Mouse (Mus musculus) retina, adult 2 months (tissue): Measurements from ENCODE around the gene C130073F10Rik.
"Not testable (repeated sequence)": the region's sequence is repeated elsewhere in the genome, so short reads cannot be mapped to it uniquely, and the experiment has no call there.

Source experiments
- DNase-seq: peaks from one replicate; pipeline ENCODE4 v3.0.0-alpha.2; 2012; ENCODE audit warnings: low read depth, low spot score

The C130073F10Rik gene

GRCm38 (mm10) chr4:101893656-101894420 lies at the start of gene C130073F10Rik:
Gene C130073F10Rik (minus strand): TSS chr4:101893789.
- no peak for DNase-seq

- not testable (repeated sequence) for DNase-seq
Measured at GRCm38 (mm10) chr4:101940107-101940506, 46.5 kb upstream of the C130073F10Rik start, which contains the start of gene Gm12794. Gene Gm12794 (plus strand): TSS chr4:101940407.

DNA sequence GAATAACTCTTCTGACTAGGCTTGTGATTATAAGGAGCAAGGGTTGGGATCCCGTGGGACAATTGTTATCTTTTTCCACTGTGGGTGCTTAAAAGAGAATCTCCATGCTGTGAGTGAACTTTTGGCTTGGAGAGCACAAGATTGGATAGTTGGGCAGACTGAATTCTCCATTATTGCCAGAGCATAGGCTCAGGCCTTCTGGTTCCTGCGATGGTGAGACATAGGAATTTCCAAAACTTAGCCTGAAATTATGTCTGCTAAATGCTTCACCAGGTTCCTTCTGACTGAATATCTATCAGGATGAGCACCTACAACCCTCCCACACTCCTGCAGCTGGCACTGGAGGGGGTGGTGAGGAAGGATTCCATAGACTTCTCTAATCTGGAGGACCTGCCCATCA lies 15.2 kb upstream of the C130073F10Rik start, which contains the start of gene Gm12800:
Gene Gm12800 (plus strand): TSS at position 301 of the 400 bp plus-strand sequence.
- not testable (repeated sequence) for DNase-seq

- no peak for DNase-seq
Measured at GRCm38 (mm10) chr4:101889377-101889776, 4.2 kb downstream of the C130073F10Rik start.

- no peak for DNase-seq
Measured at GRCm38 (mm10) chr4:101883641-101884040, 9.9 kb downstream of the C130073F10Rik start.

DNA sequence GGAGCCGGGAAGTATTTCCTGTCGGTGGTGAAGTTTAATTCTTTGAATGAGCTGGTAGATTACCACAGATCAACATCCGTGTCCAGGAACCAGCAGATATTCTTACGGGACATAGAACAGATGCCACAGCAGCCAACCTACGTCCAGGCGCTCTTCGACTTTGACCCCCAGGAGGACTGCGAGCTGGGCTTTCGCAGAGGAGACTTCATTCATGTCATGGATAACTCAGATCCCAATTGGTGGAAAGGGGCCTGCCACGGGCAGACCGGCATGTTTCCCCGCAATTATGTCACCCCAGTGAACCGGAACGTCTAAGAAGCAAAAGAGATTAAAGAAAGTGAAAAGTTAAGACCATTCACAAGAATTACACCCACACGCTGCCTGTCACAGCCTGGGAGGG lies 17.9 kb downstream of the C130073F10Rik start:
- not testable (repeated sequence) for DNase-seq

GRCm38 (mm10) chr4:101872031-101872430 lies 21.6 kb downstream of the C130073F10Rik start:
- DNase-seq: not testable (repeated sequence)

DNA sequence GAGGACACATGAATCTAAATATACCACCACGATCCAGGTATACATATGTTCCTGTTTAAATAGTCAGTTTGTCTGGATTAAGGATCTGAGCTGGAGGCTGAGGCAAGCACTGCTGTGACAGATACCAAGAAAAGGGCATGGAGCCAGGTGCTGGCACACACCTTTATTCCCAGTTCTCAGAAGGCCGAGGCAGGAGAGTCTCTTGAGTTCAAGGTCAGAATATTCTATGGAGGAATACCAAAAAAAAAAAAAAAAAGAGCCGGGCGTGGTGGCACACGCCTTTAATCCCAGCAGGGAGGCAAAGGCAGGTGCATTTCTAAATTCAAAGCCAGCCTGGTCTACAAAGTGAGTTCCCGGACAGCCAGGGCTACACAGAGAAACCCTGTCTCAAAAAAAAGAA lies 31.3 kb downstream of the C130073F10Rik start:
- DNase-seq: no peak

DNA sequence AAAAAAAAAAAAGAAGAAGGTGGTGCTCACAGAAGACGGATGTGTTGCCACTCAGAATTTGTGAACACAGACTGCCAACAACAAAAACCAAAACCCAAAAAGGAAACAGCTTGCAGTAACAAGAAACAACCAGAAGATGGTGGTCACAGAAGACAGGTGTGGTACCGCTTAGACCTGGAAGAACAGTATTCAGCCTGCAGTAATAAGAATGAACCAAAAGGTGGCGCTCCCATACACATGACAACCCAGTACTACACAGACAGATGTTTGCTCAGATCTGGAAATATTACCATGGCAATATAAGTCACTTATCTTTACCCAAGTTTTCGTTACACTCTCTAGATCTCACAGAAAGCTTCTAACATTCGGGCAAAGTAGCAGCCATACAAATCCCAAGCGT lies 32.7 kb downstream of the C130073F10Rik start:
- DNase-seq: peak; percentile 38

DNA sequence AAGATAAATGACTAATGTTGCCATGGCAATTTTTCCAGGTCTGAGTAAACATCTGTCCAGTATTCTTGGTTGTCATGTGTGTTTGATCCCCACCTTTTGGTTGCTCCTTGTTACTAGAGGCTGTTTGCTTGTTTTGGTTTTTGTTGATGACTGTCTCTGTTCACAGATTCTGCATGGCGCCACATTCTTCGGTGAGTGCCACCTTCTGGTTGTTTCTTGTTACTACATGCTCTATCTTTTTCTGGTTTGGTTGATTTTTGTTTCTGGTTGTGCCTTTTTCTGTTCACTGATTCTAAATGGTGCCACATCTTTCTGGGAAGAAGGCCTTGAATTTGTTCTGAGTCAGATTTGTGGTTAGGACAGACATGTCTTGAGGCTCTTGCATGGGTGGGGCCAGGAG lies 42.7 kb downstream of the C130073F10Rik start:
- DNase-seq: no peak

DNA sequence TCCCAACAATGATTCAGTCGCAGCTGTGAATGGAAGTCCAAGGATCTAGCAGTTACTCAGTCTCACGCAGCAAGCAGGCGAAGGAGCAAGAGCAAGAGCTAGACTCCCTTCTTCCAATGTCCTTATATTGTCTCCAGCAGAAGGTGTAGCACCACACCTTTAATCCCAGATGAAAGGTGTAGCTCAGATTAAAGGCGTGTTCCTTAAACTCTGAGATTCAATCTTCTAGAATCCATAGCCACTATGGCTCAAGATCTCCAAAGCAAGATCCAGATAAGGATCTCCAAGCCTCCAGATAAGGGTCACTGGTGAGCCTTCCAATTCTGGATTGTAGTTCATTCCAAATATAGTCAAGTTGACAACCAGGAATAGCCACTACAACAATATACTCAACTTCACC lies 49.7 kb downstream of the C130073F10Rik start, which contains the start of gene B020004J07Rik:
Gene B020004J07Rik (minus strand): TSS at position 101 of the 400 bp plus-strand sequence.
- DNase-seq: not testable (repeated sequence)
